Mouse (Mus musculus) myocyte (in vitro differentiated cells): Measurements from ENCODE around the gene Acap1.

Experiments used
- MYOG ChIP-seq, 3 experiments: IDR thresholded peaks; one replicate each; pipeline ENCODE4 v1.6.1; 2011; ENCODE audit warnings: control low read depth in 2 of 3, low read depth in 2 of 3, mild to moderate bottlenecking in 2 of 3; ENCODE audit not compliant: insufficient read length in 2 of 3, control insufficient read depth in 1 of 3, insufficient read depth in 1 of 3
- POLR2A ChIP-seq: IDR thresholded peaks from one replicate; pipeline ENCODE4 v1.6.1; 2011; ENCODE audit warnings: low read depth, mild to moderate bottlenecking, control low read depth, moderate library complexity; ENCODE audit not compliant: insufficient read length
- SRF ChIP-seq: IDR thresholded peaks from one replicate; pipeline ENCODE4 v1.6.1; 2011; ENCODE audit warnings: low read depth; ENCODE audit not compliant: control insufficient read depth, insufficient read length
- TCF12 ChIP-seq: IDR thresholded peaks from one replicate; pipeline ENCODE4 v1.6.1; 2011; ENCODE audit warnings: mild to moderate bottlenecking, control low read depth; ENCODE audit not compliant: poor library complexity, insufficient read depth, severe bottlenecking

GRCm38 (mm10) chr11:69922012-69922756 is 26.8 kb upstream of the Acap1 start:
- no peak for TF ChIP-seq POLR2A
- TF ChIP-seq MYOG (IDR thresholded peaks at IDR 0.05; ENCODE audit: control insufficient read depth in 1 of 3, insufficient read depth in 1 of 3, insufficient read length in 2 of 3, low read depth in 2 of 3) = no peak
- TF ChIP-seq TCF12 = no peak
- TF ChIP-seq SRF = no peak
